Mouse (Mus musculus): ENCODE data around the gene Arid4b.
"Not testable (repeated sequence)": the region's sequence is repeated elsewhere in the genome, so short reads cannot be mapped to it uniquely, and the experiment has no call there.

Gene Arid4b

DNA sequence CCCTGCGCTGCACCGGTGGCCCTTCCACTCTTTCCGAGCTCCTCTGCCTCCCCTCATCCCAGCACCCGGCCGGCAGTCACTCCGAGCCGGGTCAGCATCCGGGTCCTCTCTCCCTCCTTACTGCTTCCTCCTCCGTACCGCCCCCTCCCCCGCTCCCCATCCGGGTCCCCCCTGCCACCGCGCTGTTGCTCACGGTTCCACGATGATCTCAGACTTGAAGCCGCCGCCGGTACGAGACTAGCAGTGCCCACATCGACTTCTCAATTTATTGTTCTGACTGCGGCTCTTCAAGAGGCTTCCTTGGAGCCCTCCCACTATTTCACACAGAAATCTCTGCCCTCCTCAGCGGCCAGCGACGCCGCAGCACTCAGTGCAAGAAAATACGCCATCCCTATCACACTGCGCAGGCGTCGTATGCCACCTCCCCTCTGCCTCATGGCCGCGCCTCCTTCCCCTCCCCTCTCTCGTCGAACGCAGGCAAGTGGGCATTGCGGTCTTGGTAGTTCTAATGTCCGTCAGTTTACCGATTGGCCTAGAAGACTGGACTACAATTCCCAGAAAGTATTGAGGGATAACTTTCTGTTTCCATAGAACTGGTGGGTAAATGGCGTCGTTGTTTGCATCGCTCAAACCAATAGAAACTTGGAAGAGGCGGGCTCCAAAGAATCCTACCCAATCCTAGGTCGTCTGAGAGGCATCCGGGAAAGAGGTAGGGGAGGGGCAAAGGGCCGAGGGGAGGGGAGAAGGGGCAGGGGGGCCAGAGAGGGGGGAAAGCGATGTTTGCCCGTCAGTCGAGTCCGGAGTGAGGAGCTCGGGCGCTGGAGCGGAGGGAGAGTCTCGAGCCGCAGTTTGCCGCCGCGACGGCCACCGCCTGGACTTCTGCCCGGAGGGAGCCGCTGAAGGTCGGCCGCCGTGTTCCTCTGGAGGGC, at the start of gene Arid4b, which contains the start of gene Ggps1:
Gene Arid4b, plus strand, starts transcription at position 220 of the 929 bp plus-strand sequence.
Gene Ggps1, minus strand, starts transcription at position 476 of the 929 bp plus-strand sequence.
- peak; percentile 87 for DNase-seq (ENCODE audit: low spot score)

DNA sequence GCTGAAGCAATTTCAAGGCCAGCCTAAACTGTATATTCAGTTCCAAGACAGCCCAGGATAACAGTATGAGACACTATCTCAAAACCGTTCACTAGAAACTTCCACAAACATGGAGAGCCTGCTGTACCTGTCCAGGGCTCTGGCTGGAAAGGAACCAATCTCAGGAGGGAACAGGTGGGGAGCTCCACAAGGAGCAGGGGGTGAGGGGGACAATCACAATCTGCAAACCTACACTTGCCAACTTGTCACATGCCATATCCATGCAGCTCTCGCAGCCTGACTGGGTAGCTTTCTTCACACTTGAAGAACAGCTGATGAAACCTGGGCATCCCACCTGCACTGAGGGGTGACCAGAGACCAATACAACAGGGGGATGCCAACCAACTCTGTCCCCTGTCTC, 49.0 kb upstream of the Arid4b start:
- DNase-seq (ENCODE audit: low spot score) = no peak

DNA sequence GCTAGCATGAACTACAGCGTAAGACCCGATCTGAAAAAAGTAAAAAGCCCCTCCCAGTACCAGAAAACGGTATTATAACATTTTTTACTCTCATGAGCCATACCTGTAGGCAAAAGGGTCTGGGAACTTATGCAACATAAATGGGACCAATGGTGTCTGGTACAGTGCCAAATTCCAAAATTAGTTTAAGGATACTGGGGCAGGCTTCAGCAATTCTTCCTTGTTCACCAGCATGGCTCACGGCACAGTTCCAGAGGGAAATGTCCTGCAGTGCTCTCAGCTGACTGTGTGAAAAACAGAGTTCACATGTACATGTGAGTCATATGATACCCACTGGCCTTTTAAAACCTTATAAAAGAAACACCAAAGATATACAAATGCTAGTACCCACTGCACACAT, 48.5 kb upstream of the Arid4b start:
- no peak for DNase-seq (ENCODE audit: low spot score)

DNA sequence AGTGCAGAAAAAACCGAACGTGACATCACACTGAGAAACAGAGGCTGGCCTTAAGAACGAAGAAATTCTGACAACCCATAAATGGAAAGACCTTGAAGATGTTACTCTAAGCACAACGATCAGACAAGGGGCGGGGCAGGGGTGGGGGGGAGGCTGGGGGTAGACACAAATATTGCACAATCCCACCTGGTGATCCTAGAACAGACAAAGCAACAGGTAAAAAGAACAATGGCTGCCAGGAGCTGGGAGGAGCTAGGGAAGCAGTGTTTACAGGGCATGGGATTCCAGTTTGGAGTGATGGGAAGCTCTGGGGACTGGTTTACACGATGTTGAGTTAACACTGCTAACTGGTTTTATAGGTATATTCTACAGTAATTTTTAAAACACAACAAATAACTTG, 47.4 kb upstream of the Arid4b start:
- no peak for DNase-seq (ENCODE audit: low spot score)

DNA sequence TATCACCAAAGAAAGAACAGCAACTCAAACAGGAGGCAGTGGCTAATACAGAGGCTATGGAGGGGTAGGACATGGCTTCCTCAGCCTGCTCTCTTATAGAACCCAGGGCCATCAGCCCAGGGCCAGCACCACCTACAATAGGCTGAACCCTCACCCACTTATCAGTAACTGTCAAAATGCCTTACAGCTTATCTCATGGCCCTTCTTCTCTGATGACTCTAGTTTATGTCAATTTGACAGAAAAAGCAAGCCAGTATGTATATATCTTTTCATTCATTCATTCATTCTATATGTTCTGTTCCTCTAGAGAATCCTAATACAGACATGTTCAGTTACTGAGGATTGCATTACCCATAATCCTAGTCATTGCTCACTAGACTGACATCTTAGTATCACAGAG, 44.7 kb upstream of the Arid4b start:
- DNase-seq (ENCODE audit: low spot score) = no peak

DNA sequence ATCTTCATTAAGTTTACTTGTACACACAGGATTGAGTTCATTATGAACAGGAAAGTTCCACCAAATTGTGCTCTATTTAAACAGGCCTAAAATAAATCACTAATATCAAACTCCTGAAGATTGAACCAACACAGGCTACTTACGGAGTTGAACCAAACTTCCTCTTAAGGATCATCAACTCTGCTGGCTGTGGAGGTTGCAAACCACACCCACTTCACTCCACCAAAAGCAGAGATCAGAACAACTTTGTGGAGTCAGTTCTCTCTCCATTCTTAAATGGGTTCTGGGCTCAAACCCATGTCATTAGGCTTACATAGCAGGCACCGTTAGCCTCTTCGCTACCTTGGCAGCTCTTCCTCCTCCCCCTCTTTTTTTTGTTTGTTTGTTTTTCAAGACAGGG, 44.2 kb upstream of the Arid4b start:
- no peak for DNase-seq (ENCODE audit: low spot score)

DNA sequence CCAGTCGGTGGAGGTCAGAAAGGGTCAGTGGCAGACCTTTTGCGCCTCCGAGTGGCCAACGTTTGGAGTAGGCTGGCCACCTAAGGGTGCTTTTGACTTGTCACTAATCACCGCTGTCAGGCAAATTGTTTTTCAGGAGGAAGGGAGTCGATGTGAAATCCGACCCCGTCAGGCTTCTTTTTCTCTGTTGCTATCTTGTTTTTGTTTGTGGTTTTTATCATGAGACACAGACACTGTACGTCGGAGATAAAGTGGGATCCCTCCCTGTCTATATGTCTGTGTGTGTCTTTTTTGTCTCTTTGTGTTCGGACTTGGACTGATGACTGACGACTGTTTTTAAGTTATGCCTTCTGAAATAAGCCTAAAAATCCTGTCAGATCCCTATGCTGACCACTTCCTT, 41.6 kb upstream of the Arid4b start:
- not testable (repeated sequence) for DNase-seq (ENCODE audit: low spot score)

DNA sequence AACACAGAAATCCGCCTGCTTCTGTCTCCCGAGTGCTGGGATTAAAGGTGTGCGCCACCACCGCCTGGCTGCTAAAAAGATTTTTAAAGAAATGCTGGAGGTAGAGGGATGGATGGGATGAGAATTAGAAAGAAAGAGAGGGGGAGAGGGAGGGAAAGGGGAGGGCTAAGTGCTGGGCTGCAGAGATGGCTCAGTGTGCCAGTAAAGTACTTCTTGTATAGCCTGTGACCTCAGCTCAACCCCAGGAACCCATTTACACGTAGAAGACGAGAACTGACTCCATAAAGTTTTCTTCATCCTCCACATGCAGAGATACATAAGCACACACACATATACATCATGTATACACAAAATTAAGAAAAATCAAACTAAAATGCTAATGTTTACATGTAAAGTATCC, 37.5 kb upstream of the Arid4b start:
- DNase-seq (ENCODE audit: low spot score) = no peak

DNA sequence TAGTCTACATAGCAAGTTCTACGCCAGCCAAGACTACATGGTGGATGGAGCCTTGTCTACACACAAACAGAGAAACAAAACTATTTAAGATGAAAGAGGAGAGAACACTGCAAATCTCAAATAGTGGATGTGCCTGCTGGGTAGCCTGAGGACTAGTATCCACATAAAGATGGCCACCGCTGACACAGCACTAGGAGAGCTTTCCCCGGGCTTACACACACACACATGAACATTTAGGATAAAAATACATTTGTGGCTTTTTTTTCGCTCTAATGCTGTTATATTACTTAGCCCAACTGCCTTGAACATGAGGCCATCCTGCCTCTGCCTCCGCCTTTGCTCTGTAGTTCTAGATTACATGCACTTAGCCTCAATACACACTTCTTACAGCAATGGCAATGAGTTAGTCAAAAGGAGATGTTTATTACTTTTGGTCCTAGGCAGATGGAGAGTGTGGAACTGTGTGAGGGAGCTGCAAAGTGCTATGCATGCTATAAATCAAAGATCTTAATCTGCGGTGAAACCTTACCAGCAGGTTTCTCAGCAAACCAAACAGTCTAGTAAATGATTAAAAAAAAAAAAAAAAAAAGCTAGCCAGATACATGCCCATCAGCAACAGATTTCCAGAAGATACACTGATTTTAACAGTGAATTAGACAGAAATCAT, 36.7 kb upstream of the Arid4b start:
- no peak for DNase-seq (ENCODE audit: low spot score)

DNA sequence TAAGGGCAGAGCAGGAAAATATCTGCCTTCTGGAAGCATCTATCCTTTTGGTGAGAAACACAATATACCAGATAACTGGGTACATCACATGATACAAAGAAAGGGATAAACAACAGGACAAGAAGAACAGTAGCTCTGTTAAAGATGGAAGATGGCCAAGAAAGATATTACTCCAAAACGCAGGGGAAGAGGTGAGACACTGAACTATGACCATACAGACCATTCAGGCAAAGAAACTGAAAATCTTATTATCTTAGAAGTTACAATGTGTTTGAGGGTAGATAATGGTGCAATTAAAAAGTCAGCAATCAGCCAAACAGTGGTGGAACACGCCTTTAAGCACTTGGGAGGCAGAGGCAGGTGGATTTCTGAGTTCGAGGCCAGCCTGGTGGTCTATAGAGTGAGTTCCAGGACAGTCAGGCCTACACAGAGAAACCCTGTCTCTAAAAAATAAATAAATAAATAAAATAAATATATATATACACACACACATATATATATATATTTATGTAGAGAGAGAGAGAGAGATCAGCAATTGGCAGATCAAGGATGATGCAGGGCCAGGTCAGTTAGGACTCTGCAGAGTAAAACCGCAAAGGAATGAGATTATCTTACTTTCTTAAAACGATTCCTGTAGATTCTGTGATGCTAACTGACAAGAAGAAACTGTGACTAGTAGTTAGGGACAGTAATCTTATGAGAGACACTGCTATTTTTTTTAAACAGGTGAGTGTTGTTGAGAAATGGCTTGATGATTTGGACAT, 29.5 kb upstream of the Arid4b start:
- DNase-seq (ENCODE audit: low spot score) = no peak

DNA sequence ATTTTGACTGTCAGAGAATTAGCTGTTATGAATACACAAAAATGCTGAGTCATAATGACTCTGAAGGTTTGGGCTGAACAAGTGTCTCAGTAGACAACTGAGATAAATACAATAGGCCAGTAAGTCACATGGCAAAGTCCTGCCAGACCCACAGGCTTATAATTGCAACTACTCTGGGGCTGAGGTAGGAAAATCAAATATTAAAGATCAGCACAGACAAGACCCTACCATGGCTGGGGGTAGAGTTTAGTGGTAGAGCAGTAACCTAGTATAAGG, 29.0 kb upstream of the Arid4b start:
- no peak for DNase-seq (ENCODE audit: low spot score)

DNA sequence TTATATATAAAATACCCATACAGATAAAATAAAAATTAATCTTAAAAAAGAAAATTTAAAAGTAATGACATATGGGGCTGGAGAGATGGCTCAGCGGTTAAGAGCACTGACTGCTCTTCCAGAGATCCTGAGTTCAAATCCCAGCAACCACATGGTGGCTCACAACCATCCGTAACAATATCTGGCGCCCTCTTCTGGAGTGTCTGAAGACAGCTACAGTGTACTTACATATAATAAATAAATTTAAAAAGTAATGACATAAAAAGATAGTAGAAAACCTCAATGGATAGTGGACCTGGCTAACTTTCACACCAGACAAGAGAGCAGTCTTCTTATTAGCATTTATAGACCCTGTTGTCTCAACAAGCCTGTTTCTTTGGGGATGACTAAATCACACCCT, 27.7 kb upstream of the Arid4b start:
- DNase-seq (ENCODE audit: low spot score) = not testable (repeated sequence)

DNA sequence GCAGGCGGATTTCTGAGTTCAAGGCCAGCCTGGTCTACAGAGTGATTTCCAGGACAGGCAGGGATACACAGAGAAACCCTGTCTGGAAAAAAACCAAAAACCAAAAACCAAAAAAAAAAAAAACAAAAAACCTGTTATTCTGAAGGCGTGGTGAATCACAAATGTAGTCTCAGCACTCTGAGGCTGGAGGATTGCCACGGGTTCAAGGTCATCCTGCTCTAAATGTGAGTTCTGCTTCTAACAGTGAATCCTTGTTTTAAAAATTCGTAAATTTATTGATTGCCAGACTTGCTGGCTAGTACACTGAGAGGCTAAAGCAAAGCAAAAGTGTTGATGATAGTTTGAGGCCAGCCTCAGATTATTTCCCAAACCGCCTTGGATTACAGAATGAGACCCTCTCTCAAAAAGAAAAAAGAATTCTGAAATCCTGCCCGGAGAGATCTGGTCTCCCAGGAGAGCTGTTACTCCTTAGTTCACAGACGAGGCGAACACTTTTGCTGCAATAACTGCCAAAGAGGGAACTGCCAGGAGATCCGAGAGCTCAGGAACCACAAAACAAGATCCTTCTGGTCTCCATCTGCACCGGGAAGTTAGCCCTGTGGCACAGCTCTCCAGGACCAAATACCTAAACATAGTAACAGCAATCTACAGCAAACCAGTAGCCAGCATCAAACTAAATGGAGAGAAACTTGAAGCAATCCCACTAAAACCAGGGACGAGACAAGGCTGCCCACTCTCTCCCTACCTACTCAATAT, 27.0 kb upstream of the Arid4b start:
- DNase-seq (ENCODE audit: low spot score) = no peak

DNA sequence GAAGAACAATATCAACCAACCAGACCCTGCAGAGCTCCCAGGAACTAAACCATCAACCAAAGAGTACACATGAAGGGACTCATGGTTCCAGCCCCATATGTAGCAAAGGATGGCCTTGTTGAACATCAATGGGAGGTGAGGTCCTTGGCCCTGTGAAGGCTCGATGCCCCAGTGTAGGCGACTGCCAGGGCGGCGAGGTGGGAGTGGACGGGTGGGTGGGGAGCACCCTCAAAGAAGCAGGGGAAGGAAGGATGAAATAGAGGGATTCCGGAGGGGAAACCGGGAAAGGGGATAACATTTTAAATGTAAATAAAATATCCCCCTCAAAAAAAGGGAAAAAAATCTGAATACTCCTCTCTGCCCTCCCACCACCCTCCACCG, 24.1 kb upstream of the Arid4b start:
- DNase-seq (ENCODE audit: low spot score) = no peak

DNA sequence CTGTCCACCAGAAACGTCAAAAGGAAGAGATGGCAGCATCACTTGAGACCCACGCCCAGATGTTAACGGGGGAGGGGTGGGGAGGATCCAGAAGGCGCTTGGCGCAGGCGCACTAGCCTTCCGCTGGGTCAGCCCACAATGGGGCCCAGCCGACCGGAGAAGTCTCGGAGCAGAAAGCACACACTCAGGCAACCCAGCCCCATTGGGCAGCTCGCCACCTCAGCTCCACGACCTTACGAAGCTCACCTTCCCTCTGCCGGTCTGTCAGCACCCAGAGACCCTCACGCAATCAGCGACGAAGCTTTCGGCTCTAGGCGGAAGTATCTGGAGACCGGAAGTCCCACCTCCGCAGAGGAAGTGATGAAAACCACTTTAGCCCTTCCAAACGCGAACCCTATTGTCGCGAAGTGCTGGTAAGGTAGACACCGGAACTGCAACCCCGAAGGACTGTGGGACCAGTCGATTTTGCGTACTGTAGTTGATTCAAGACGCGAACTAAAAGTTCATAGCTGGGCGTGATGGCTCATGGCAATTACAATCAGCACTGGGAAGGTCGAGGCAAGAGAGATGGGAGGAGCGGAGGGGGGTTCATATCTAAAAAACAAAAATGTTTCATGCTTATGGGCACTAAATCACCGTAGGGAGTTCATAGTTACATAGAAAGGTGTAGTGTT, 23.6 kb upstream of the Arid4b start, which contains the start of gene Tbce:
Gene Tbce, minus strand, starts transcription at position 347 of the 674 bp plus-strand sequence.
- DNase-seq (ENCODE audit: low spot score) = peak; percentile 56

DNA sequence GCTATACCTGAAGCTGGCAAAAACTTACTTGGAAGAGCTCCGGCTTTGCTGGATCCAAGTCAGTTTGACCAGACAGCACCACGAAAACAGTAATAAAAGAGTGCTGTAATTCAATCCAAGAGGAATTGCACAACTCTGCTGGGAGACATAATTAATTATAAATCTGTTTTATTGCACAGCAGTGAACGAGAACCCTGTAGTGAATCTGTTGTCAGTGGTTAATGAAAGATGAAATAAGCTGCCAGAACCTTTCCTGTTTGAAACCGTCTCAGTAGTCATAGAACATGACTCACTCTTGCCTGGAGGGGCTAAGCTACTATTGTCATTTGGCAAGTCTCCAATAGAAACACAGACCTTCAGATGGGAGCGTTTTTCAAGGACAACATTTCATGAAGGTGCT, 22.8 kb upstream of the Arid4b start:
- DNase-seq (ENCODE audit: low spot score) = no peak

DNA sequence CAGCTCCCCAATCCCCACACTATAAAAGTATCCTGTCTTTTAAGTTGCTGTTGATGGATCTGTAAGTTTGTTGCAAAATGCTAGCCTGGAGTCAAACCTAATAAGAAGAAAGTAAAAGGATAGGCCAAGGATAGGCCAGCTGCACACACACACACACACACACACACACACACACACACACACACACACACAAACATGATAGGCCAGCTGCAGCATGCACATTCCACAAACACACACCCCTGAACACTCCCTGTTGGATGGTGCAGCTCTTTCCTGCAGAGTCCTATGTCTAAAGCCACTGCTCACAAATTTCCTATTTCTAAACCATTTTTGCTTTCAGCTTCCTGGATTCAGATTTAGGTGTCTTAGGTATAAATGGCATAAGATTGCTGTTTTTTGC, 19.2 kb upstream of the Arid4b start:
- no peak for DNase-seq (ENCODE audit: low spot score)

DNA sequence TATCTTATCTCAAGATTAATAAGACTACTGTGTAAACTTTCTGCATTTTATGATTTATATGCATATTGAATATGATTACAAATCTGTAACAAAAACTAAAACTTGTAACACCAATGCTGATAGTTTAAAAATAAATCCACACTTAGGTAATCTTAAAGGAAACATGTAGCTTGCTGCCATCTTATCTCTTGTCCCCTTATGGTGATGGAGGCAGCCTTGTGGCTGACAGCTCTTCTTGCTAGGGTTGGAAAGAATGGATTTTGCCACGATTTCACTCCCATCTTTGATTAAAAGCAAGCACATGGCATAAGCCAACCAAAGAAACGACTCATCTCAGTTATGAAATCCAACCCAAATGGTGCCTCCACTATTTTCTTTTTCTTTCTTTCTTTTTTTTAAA, 18.5 kb upstream of the Arid4b start:
- no peak for DNase-seq (ENCODE audit: low spot score)

DNA sequence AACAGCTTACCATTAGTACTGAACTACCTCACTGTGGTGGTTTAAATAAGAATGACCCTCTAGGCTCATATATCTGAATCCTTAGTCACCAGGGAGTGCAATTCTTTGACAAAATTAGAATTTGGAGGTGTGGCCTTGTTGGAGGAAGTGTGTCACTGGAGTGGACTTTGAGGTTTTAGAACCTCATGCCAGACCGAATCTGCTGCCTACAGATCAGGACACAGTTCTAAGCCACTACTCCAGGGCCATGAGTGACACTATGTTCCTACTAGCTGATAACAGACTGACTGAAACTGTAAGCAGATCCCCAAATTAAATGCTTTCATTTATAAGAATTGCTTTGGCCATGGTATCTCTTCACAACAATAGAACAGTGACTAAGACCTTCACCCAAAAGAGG, 13.2 kb upstream of the Arid4b start:
- no peak for DNase-seq (ENCODE audit: low spot score)

DNA sequence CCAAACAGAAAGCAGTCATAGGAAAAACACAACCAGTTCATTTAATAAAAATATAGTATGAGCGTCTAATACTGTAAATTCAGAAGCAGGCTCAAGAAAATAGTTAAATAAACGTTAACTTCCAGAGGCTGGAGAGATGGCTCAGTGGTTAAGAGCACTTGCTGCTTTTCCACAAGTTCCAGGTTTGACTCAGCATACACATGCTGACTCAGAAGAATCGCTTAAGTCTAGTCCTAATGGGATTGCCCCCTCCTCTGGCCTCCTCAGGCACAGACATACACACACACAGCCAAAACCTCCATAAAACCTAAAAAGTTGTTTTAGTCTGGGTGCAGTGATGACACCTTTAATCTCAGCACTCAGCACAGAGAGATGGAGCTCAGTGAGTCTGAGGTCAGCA, 6.2 kb upstream of the Arid4b start:
- DNase-seq (ENCODE audit: low spot score) = no peak

DNA sequence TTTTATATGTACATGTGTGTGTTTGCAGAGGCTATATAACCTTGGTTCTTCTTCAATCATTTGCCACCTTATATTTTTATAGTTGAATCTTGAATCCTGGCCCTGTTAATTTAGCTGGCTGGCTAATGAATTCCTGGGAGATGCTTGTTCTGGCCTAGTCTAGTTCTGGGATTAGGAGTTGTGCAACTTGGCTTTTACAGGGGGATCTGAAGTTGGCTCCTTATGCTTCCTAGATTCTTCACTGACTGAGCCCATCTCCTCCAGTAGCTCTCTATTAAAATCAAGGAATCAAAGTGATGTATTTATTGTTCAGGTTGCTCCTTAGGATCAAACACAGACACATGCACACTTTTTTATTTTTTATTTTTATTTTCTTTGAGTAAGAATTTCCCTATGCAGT, 3.5 kb upstream of the Arid4b start:
- DNase-seq (ENCODE audit: low spot score) = no peak
